Mouse (Mus musculus) midbrain, embryonic 14.5 days (tissue): Measurements from ENCODE around the gene Clec2d. TPM values are rescaled to one million over a fixed set of nuclear protein-coding genes. Genes with fewer than 3 reads are reported as not detected.
"Not testable (repeated sequence)": the region's sequence is repeated elsewhere in the genome, so short reads cannot be mapped to it uniquely, and the experiment has no call there.

ENCODE experiments used
- ATAC-seq: fragments of 200-750 bp; cut with Nextera tagmentation; 2 replicates; pipeline ENCODE4 v1.8.0; 2017; ENCODE audit warnings: moderate number of reproducible peaks, moderate library complexity; ENCODE audit not compliant: low FRiP score, low TSS enrichment
- DNase-seq: peaks from one replicate; pipeline ENCODE4 v3.0.0-alpha.2; 2015
- H3K27ac ChIP-seq: fragments of 300-500 bp; sonication (generic); replicated peaks from 2 replicates; pipeline ENCODE4 v1.5.1; 2014; ENCODE audit warnings: mild to moderate bottlenecking, low read depth, low read length, moderate library complexity
- H3K27me3 ChIP-seq: fragments of 300-500 bp; sonication (generic); 2 replicates; pipeline ENCODE4 v1.6.1; 2014; ENCODE audit warnings: low read length, control low read depth, mixed read lengths; ENCODE audit not compliant: control insufficient read depth, insufficient read depth
- H3K36me3 ChIP-seq: fragments of 300-500 bp; sonication (generic); 2 replicates; pipeline ENCODE4 v1.6.1; 2014; ENCODE audit warnings: low read length, control low read depth; ENCODE audit not compliant: control insufficient read depth, insufficient read depth
- H3K4me1 ChIP-seq: fragments of 300-500 bp; sonication (generic); 2 replicates; pipeline ENCODE4 v1.6.1; 2014; ENCODE audit warnings: mild to moderate bottlenecking, antibody characterized with exemption, low read length, control low read depth; ENCODE audit not compliant: control insufficient read depth, insufficient read depth
- H3K4me2 ChIP-seq: fragments of 300-500 bp; sonication (generic); 2 replicates; pipeline ENCODE4 v1.6.1; 2014; ENCODE audit warnings: mild to moderate bottlenecking, low read length, moderate library complexity
- H3K4me3 ChIP-seq: fragments of 300-500 bp; sonication (generic); replicated peaks from 2 replicates; pipeline ENCODE4 v1.5.1; 2014; ENCODE audit warnings: low read depth, low read length
- H3K9ac ChIP-seq: fragments of 300-500 bp; sonication (generic); replicated peaks from 2 replicates; pipeline ENCODE4 v1.6.1; 2014; ENCODE audit warnings: mild to moderate bottlenecking, low read length, moderate library complexity
- H3K9me3 ChIP-seq: fragments of 300-500 bp; sonication (generic); 2 replicates; pipeline ENCODE4 v1.6.1; 2016; ENCODE audit warnings: low read length, control low read depth, mixed read lengths; ENCODE audit not compliant: control insufficient read depth
- WGBS: fragments of 180-500 bp; shearing (Covaris S2); extraction: QIAGEN DNeasy Blood & Tissue Kit; methylation state at CpG from one replicate; pipeline ENCODE4 v1.1.7; 2014; 5-methylcytosine and 5-hydroxymethylcytosine counted together
- polyA plus RNA-seq: library from polyadenylated mRNA; unstranded; fragments of >200 nt; fragmentation: Nextera tagmentation; extraction: Ambion mirVana; gene quantifications from 2 replicates; pipeline ENCODE4 v1.2.1, GENCODE M21; 2014

Clec2d gene
- polyA plus RNA-seq, 1 experiment from 2014 or later = 0.17 TPM

- Histone ChIP-seq H3K4me3 (no peak overlapping the region), H3K36me3 (no peaks in the 10 kb centered on the region), H3K4me2 (no peak overlapping the region), H3K9me3 (no peaks in the 10 kb centered on the region), H3K27ac (no peak overlapping the region), H3K27me3 (no peaks in the 10 kb centered on the region), H3K9ac (no peak overlapping the region), H3K4me1 (peaks cover 6% of the 10 kb centered on the region; the same call in 1 of the 2 replicates)
- ATAC-seq = no peak
- WGBS = 76% methylated on average over 1 of the region's 1 CpGs
- no peak for DNase-seq
Observed at GRCm38 (mm10) chr6:129182518-129182917, 2.1 kb downstream of the Clec2d start.

- H3K36me3 ChIP-seq, H3K4me1 ChIP-seq, DNase-seq, H3K4me3 ChIP-seq, ATAC-seq, H3K27ac ChIP-seq, H3K4me2 ChIP-seq, H3K27me3 ChIP-seq, H3K9ac ChIP-seq, H3K9me3 ChIP-seq: not testable (repeated sequence)
- 91% methylated on average over 4 of the region's 4 CpGs for WGBS
Observed at GRCm38 (mm10) chr6:129184001-129184400, 3.6 kb downstream of the Clec2d start.

- ATAC-seq (no peak), DNase-seq (no peak)
- Histone ChIP-seq H3K27ac (no peak overlapping the region), H3K36me3 (no peaks in the 10 kb centered on the region), H3K4me2 (no peak overlapping the region), H3K4me3 (no peak overlapping the region), H3K4me1 (peaks cover 6% of the 10 kb centered on the region; the same call in 1 of the 2 replicates), H3K9ac (no peak overlapping the region), H3K9me3 (no peaks in the 10 kb centered on the region), H3K27me3 (no peaks in the 10 kb centered on the region)
- 90% methylated on average over 5 of the region's 5 CpGs for WGBS
Observed at GRCm38 (mm10) chr6:129184788-129185187, 4.4 kb downstream of the Clec2d start.

- Histone ChIP-seq H3K4me2 (no peak overlapping the region), H3K9ac (no peak overlapping the region), H3K4me3 (no peak overlapping the region), H3K9me3 (no peaks in the 10 kb centered on the region), H3K36me3 (no peaks in the 10 kb centered on the region), H3K4me1 (no peaks in the 10 kb centered on the region), H3K27me3 (no peaks in the 10 kb centered on the region), H3K27ac (no peak overlapping the region)
- DNase-seq (no peak), ATAC-seq (no peak)
- WGBS = 88% methylated on average over 4 of the region's 4 CpGs
Observed at GRCm38 (mm10) chr6:129186022-129186421, 5.6 kb downstream of the Clec2d start.

- 93% methylated on average over 5 of the region's 5 CpGs for WGBS
Observed at GRCm38 (mm10) chr6:129186457-129187199, 6.2 kb downstream of the Clec2d start.

GRCm38 (mm10) chr6:129187200-129187651 is 6.8 kb downstream of the Clec2d start:
- H3K9ac ChIP-seq = no peak overlapping the region
- ATAC-seq = no peak
- no peaks in the 10 kb centered on the region for H3K4me1 ChIP-seq
- no peak overlapping the region for H3K4me3 ChIP-seq
- no peak for DNase-seq
- no peaks in the 10 kb centered on the region for H3K36me3 ChIP-seq
- H3K4me2 ChIP-seq = no peak overlapping the region
- no peaks in the 10 kb centered on the region for H3K27me3 ChIP-seq
- no peak overlapping the region for H3K27ac ChIP-seq
- no peaks in the 10 kb centered on the region for H3K9me3 ChIP-seq

More at GRCm38 (mm10) chr6:129186457-129187199, 6.2 kb downstream of the Clec2d start:
- Histone ChIP-seq H3K4me1 (no peaks in the 10 kb centered on the region), H3K4me3 (no peak overlapping the region), H3K9me3 (no peaks in the 10 kb centered on the region), H3K4me2 (no peak overlapping the region), H3K27me3 (no peaks in the 10 kb centered on the region), H3K9ac (no peak overlapping the region), H3K27ac (no peak overlapping the region), H3K36me3 (no peaks in the 10 kb centered on the region)
- DNase-seq = no peak
- no peak for ATAC-seq

GRCm38 (mm10) chr6:129187816-129188215 is 7.4 kb downstream of the Clec2d start:
- H3K36me3 ChIP-seq, H3K27ac ChIP-seq, H3K9me3 ChIP-seq, H3K4me1 ChIP-seq, ATAC-seq, H3K9ac ChIP-seq, DNase-seq, H3K4me2 ChIP-seq, H3K27me3 ChIP-seq, H3K4me3 ChIP-seq: not testable (repeated sequence)
- WGBS = 98% methylated on average over 3 of the region's 3 CpGs

- 92% methylated on average over 2 of the region's 2 CpGs for WGBS
Observed at GRCm38 (mm10) chr6:129193431-129193830, 13.0 kb downstream of the Clec2d start.

GRCm38 (mm10) chr6:129200066-129200465 is 19.7 kb downstream of the Clec2d start:
- not testable (repeated sequence) for H3K36me3 ChIP-seq, ATAC-seq, H3K27ac ChIP-seq, H3K4me3 ChIP-seq, H3K4me1 ChIP-seq, H3K4me2 ChIP-seq, H3K9ac ChIP-seq, DNase-seq, H3K27me3 ChIP-seq, H3K9me3 ChIP-seq

More at GRCm38 (mm10) chr6:129193431-129193830, 13.0 kb downstream of the Clec2d start:
- H3K4me3 ChIP-seq = no peak overlapping the region
- DNase-seq = no peak
- H3K27ac ChIP-seq = no peak overlapping the region
- H3K4me2 ChIP-seq = no peak overlapping the region
- no peak overlapping the region for H3K9ac ChIP-seq
- no peaks in the 10 kb centered on the region for H3K9me3 ChIP-seq
- no peaks in the 10 kb centered on the region for H3K36me3 ChIP-seq
- no peaks in the 10 kb centered on the region for H3K27me3 ChIP-seq
- no peak for ATAC-seq
- no peaks in the 10 kb centered on the region for H3K4me1 ChIP-seq
